ENCODE assay signal across 13 mouse cellular contexts in the genomic region with DNA sequence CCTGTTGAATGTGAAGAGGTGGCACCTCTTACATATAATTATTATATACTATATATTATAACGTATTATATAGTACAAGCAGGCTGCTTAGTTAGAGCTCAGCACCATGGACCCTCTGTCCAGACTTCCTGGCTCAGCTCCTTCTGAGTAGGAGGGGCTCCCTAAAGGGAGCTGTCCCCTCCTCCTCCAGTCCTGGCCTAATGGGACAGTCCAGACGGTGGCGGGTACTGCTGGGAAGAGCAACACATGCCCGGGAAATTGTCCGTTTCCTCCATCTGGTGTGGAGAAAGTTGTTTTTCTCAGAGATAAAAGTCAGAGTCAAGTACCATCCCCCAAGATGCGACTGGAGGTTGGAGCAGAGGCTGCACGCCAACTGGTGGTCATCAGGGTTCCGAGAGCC.
"Had no signal": no experiment of that assay in that cellular context is flagged by ENCODE, and none has a peak within 500 bp of the region (broad histone marks: within the 10 kb centered on the region; RNA-seq: fewer than 3 reads in every experiment).

No protein-coding gene starts in this region.

- DNase-seq: left cerebral cortex, postnatal 4 days; lung, adult 18-20 months; lung, postnatal 10 days; lung, postnatal 4 days; thymus, postnatal 36 days had no signal

- H3K4me1 ChIP-seq: kidney, embryonic 15.5 days; limb, embryonic 13.5 days; midbrain, embryonic 15.5 days; neural tube, embryonic 12.5 days had no signal

- H3K9me3 ChIP-seq: kidney, embryonic 15.5 days; limb, embryonic 13.5 days; megakaryocyte, embryonic 14.5 days; midbrain, embryonic 15.5 days; neural tube, embryonic 12.5 days had no signal

- H3K36me3 ChIP-seq: kidney, embryonic 15.5 days; limb, embryonic 13.5 days; midbrain, embryonic 15.5 days; neural tube, embryonic 12.5 days had no signal

- H3K9ac ChIP-seq: kidney, embryonic 15.5 days; limb, embryonic 13.5 days; liver, embryonic 14.5 days; midbrain, embryonic 15.5 days; neural tube, embryonic 12.5 days had no signal

- H3K27ac ChIP-seq: kidney, embryonic 15.5 days; layer of hippocampus, adult 2 months; limb, embryonic 13.5 days; liver, embryonic 14.5 days; midbrain, embryonic 15.5 days; neural tube, embryonic 12.5 days had no signal

- H3K27me3 ChIP-seq: limb, embryonic 13.5 days; midbrain, embryonic 15.5 days; neural tube, embryonic 12.5 days had no signal

- H3K4me3 ChIP-seq: kidney, embryonic 15.5 days; layer of hippocampus, adult 2 months; limb, embryonic 13.5 days; megakaryocyte, embryonic 14.5 days; midbrain, embryonic 15.5 days; neural tube, embryonic 12.5 days had no signal

- H3K4me2 ChIP-seq: kidney, embryonic 15.5 days; limb, embryonic 13.5 days; midbrain, embryonic 11.5 days; midbrain, embryonic 15.5 days; neural tube, embryonic 12.5 days had no signal

- ATAC-seq: midbrain, embryonic 15.5 days had no signal
